In the genomic region with DNA sequence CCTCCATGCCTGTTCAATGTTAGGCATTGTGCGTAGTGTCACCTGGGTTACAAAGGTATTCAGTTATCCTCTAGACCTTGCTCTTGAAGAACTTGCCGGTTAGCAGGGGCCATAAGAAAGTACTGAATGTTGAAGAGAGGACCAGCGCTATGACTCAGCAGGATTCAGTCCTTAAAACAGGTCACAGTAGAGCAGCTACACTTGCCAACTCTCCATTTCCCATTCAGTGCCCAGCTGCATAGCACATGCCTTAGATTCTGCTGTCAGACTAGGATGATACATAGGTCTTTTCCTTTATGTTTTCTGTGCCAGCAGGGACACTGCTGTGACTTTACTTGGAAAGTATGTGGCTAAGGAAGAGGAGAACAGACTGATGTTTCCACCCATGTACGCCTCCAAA, we compare ENCODE assay signal across 26 mouse cellular contexts. TPM values are rescaled to one million over a fixed set of nuclear protein-coding genes. Genes with fewer than 3 reads are reported as not detected.
DNase-seq lines count a peak whose midpoint lies in the region; ATAC-seq and TF ChIP-seq lines count a peak whose summit lies in the region.
"Had no signal": no experiment of that assay in that cellular context is flagged by ENCODE, and none has a peak within 500 bp of the region (broad histone marks: within the 10 kb centered on the region; RNA-seq: fewer than 3 reads in every experiment).

No protein-coding gene starts in this region.

- no peaks in the 10 kb centered on the region for H3K9me3 ChIP-seq in kidney, embryonic 14.5 days (ENCODE audit: control insufficient read depth, low read length)
- H3K9me3 ChIP-seq in midbrain, embryonic 11.5 days (ENCODE audit: control insufficient read depth, low read length): no peaks in the 10 kb centered on the region
- no peaks in the 10 kb centered on the region for H3K9me3 ChIP-seq in midbrain, embryonic 15.5 days
- H3K9me3 ChIP-seq in MEL (replicated peaks; ENCODE audit: insufficient read depth, low read length): no peaks in the 10 kb centered on the region
- H3K9me3 ChIP-seq: embryonic facial prominence, embryonic 12.5 days; G1E; heart, embryonic 13.5 days; hindbrain, embryonic 12.5 days; limb, embryonic 13.5 days; liver, embryonic 15.5 days; neural tube, embryonic 12.5 days had no signal

- WGBS in kidney, embryonic 14.5 days: 85% methylated on average over 4 of the region's 4 CpGs
- 88% methylated on average over 4 of the region's 4 CpGs for WGBS in midbrain, embryonic 11.5 days
- WGBS in midbrain, embryonic 15.5 days: 81% methylated on average over 4 of the region's 4 CpGs

- H3K4me2 ChIP-seq in kidney, embryonic 14.5 days (replicated peaks; ENCODE audit: low read depth, low read length): no peak overlapping the region
- H3K4me2 ChIP-seq in midbrain, embryonic 11.5 days: no peak overlapping the region
- H3K4me2 ChIP-seq in midbrain, embryonic 15.5 days: no peak overlapping the region
- H3K4me2 ChIP-seq: embryonic facial prominence, embryonic 12.5 days; heart, embryonic 13.5 days; hindbrain, embryonic 12.5 days; limb, embryonic 13.5 days; liver, embryonic 15.5 days; neural tube, embryonic 12.5 days had no signal

- no peak for TF ChIP-seq CTCF in MEL (IDR thresholded peaks at IDR 0.05 in 2 of 3, conservative IDR thresholded peaks at IDR 0.05 in 1 of 3; ENCODE audit: control insufficient read depth in 1 of 3, insufficient read depth in 1 of 3, low read depth in 2 of 3, low read length in 3 of 3, poor library complexity in 1 of 3, severe bottlenecking in 1 of 3)

- H3K4me3 ChIP-seq in kidney, embryonic 14.5 days (ENCODE audit: low read length): no peak overlapping the region
- no peak overlapping the region for H3K4me3 ChIP-seq in midbrain, embryonic 11.5 days (ENCODE audit: low read depth, low read length)
- H3K4me3 ChIP-seq in midbrain, embryonic 15.5 days: no peak overlapping the region
- no peak overlapping the region for H3K4me3 ChIP-seq in MEL (ENCODE audit: control insufficient read depth in 1 of 2, insufficient read depth in 1 of 2, low read depth in 2 of 2, low read length in 2 of 2)
- H3K4me3 ChIP-seq: embryonic facial prominence, embryonic 12.5 days; heart, adult 2 months; heart, embryonic 13.5 days; hindbrain, embryonic 12.5 days; limb, embryonic 13.5 days; liver, embryonic 15.5 days; neural tube, embryonic 12.5 days had no signal

- no peak for TF ChIP-seq EP300 in MEL (IDR thresholded peaks at IDR 0.05; ENCODE audit: low read depth in 1 of 2, low read length in 2 of 2)

- H3K4me1 ChIP-seq in kidney, embryonic 14.5 days (ENCODE audit: control insufficient read depth, insufficient read depth, low read length): peaks cover 6% of the 10 kb centered on the region
- peaks cover 9% of the 10 kb centered on the region for H3K4me1 ChIP-seq in midbrain, embryonic 11.5 days (ENCODE audit: control insufficient read depth, insufficient read depth, low read length)
- H3K4me1 ChIP-seq in midbrain, embryonic 15.5 days: peaks cover 16% of the 10 kb centered on the region
- H3K4me1 ChIP-seq in MEL (ENCODE audit: control insufficient read depth in 1 of 2, insufficient read depth in 2 of 2, low read length in 2 of 2): peaks cover 4 to 8% of the 10 kb centered on the region in 2 experiments; a peak in 3 of 4 replicates

- peak; percentile 34 for DNase-seq in kidney, adult 9 months
- DNase-seq in midbrain, embryonic 11.5 days (ENCODE audit: low spot score, missing footprints): peak; percentile 44
- DNase-seq in MEL (ENCODE audit: low read depth, low spot score): peak; percentile 35
- DNase-seq in lung, postnatal 4 days: no peak
- DNase-seq in heart, postnatal 36 days: no peak
- DNase-seq: adrenal gland, postnatal 36 days; cerebellum, adult 9-11 months; gastrocnemius, postnatal 25 days; heart, adult 2 months; heart, postnatal 14 days; kidney, adult 18-20 months; layer of hippocampus, adult 9-11 months; midbrain, embryonic 14.5 days; right cerebral cortex, postnatal 14 days; spleen, adult 18-20 months had no signal

- no peak for TF ChIP-seq POLR2A in MEL (IDR thresholded peaks at IDR 0.05; ENCODE audit: control insufficient read depth in 1 of 2, insufficient read depth in 1 of 2, low read depth in 1 of 2, low read length in 2 of 2, poor library complexity in 1 of 2)

- H3K27ac ChIP-seq in kidney, embryonic 14.5 days (ENCODE audit: low read depth, low read length): no peak overlapping the region
- no peak overlapping the region for H3K27ac ChIP-seq in midbrain, embryonic 11.5 days (ENCODE audit: low read depth, low read length)
- H3K27ac ChIP-seq in midbrain, embryonic 15.5 days: no peak overlapping the region
- no peak overlapping the region for H3K27ac ChIP-seq in MEL (ENCODE audit: control insufficient read depth, low read depth, low read length)
- H3K27ac ChIP-seq: embryonic facial prominence, embryonic 12.5 days; heart, adult 2 months; heart, embryonic 13.5 days; hindbrain, embryonic 12.5 days; limb, embryonic 13.5 days; neural tube, embryonic 12.5 days had no signal

- TF ChIP-seq RAD21 in MEL (IDR thresholded peaks at IDR 0.05; ENCODE audit: low read depth, low read length): no peak

- H3K9ac ChIP-seq in kidney, embryonic 14.5 days (ENCODE audit: low read depth, low read length): no peak overlapping the region
- H3K9ac ChIP-seq in midbrain, embryonic 11.5 days (ENCODE audit: low read length): no peak overlapping the region
- no peak overlapping the region for H3K9ac ChIP-seq in midbrain, embryonic 15.5 days
- H3K9ac ChIP-seq in MEL (ENCODE audit: control insufficient read depth, low read depth, low read length, poor library complexity, severe bottlenecking): no peak overlapping the region
- H3K9ac ChIP-seq: embryonic facial prominence, embryonic 12.5 days; heart, embryonic 13.5 days; hindbrain, embryonic 12.5 days; limb, embryonic 13.5 days; liver, embryonic 15.5 days; neural tube, embryonic 12.5 days had no signal

- H3K36me3 ChIP-seq in kidney, embryonic 14.5 days (ENCODE audit: control insufficient read depth, insufficient read depth, low read length): peaks cover 6% of the 10 kb centered on the region
- no peaks in the 10 kb centered on the region for H3K36me3 ChIP-seq in midbrain, embryonic 11.5 days (ENCODE audit: control insufficient read depth, insufficient read depth, low read length)
- H3K36me3 ChIP-seq in midbrain, embryonic 15.5 days (replicated peaks): no peaks in the 10 kb centered on the region
- H3K36me3 ChIP-seq in MEL (ENCODE audit: control insufficient read depth in 1 of 2, insufficient read depth in 2 of 2, low read length in 2 of 2): peaks cover 8 to 9% of the 10 kb centered on the region in 2 experiments
- H3K36me3 ChIP-seq: hindbrain, embryonic 12.5 days; neural tube, embryonic 12.5 days had no signal

- no peak for ATAC-seq in kidney, embryonic 14.5 days (ENCODE audit: low FRiP score, low TSS enrichment)
- ATAC-seq in midbrain, embryonic 11.5 days (ENCODE audit: low FRiP score): no peak
- no peak for ATAC-seq in midbrain, embryonic 15.5 days (replicated peaks)
- 0 out of 2 replicates have a peak, but pooled peaks have one; percentile 37 for ATAC-seq in erythroblast, adult 5-6 weeks (replicated peaks; ENCODE audit: low FRiP score, poor library complexity, severe bottlenecking)
- ATAC-seq: forebrain, embryonic 14.5 days had no signal

- intact Hi-C loops in heart, postnatal 36 days (cut with DNase I): no loop called here

- peaks cover 25% of the 10 kb centered on the region for H3K79me2 ChIP-seq in MEL (ENCODE audit: control insufficient read depth, insufficient read depth, low read length, poor library complexity)

- H3K27me3 ChIP-seq in kidney, embryonic 14.5 days (ENCODE audit: control insufficient read depth, insufficient read depth, low read length): no peaks in the 10 kb centered on the region
- H3K27me3 ChIP-seq in midbrain, embryonic 11.5 days (ENCODE audit: control insufficient read depth, insufficient read depth, low read length): no peaks in the 10 kb centered on the region
- no peaks in the 10 kb centered on the region for H3K27me3 ChIP-seq in midbrain, embryonic 15.5 days (replicated peaks)
- peaks cover 2 to 8% of the 10 kb centered on the region in 2 experiments; a peak in 3 of 4 replicates for H3K27me3 ChIP-seq in MEL (ENCODE audit: control insufficient read depth in 1 of 2, insufficient read depth in 2 of 2, low read length in 2 of 2)
- H3K27me3 ChIP-seq: embryonic facial prominence, embryonic 12.5 days; heart, embryonic 13.5 days; hindbrain, embryonic 12.5 days; neural tube, embryonic 12.5 days had no signal

RNA-seq across cellular contexts. Expression of gene Cnbp, which starts 2.5 kb away (rescaled TPM):
- 1,222 and 1,346 TPM in 2 replicates for polyA plus RNA-seq in kidney, embryonic 14.5 days (2014; fragmentation: Nextera tagmentation; extraction: Ambion mirVana)
- polyA plus RNA-seq in midbrain, embryonic 11.5 days (2014; fragmentation: Nextera tagmentation; extraction: Ambion mirVana): 1,266 and 1,289 TPM in 2 replicates
- 467 and 483 TPM in 2 replicates for polyA plus RNA-seq in midbrain, embryonic 15.5 days (2015; fragmentation: Nextera tagmentation; extraction: Ambion mirVana)
- 726 and 879 TPM in 2 replicates for total RNA-seq in MEL (2012; rRNA removed)
- 100 to 1,000 TPM; 201 to 652 TPM for polyA plus RNA-seq in MEL (2012; ENCODE audit: insufficient read depth in 1 of 2, insufficient read length in 2 of 2, low read depth in 1 of 2, low replicate concordance in 2 of 2, missing spikeins in 1 of 2)
- 121 and 143 TPM in 2 replicates for total RNA-seq in erythroblast, adult 5-6 weeks (2015; ENCODE audit: low replicate concordance)
- total RNA-seq in erythroblast, adult 5-6 weeks (2017; ENCODE audit: low replicate concordance): 172 and 205 TPM in 2 replicates
- 100 to 1,000 TPM; 303 to 349 TPM for total RNA-seq in heart, postnatal 36 days (2021)

RNA-seq across cellular contexts. Expression of gene Isy1, which starts 14.8 kb away (rescaled TPM):
- polyA plus RNA-seq in kidney, embryonic 14.5 days (2014; fragmentation: Nextera tagmentation; extraction: Ambion mirVana): 61.5 and 63.5 TPM in 2 replicates
- polyA plus RNA-seq in midbrain, embryonic 11.5 days (2014; fragmentation: Nextera tagmentation; extraction: Ambion mirVana): 66.4 and 71.5 TPM in 2 replicates
- 19.3 and 20.9 TPM in 2 replicates for polyA plus RNA-seq in midbrain, embryonic 15.5 days (2015; fragmentation: Nextera tagmentation; extraction: Ambion mirVana)
- 60.5 and 64.5 TPM in 2 replicates for total RNA-seq in MEL (2012; rRNA removed)
- 100 to 1,000 TPM in 1 of 2 experiments, not detected in 1; 115 TPM for polyA plus RNA-seq in MEL (2012; ENCODE audit: insufficient read depth in 1 of 2, insufficient read length in 2 of 2, low read depth in 1 of 2, low replicate concordance in 2 of 2, missing spikeins in 1 of 2)
- total RNA-seq in erythroblast, adult 5-6 weeks (2015; ENCODE audit: low replicate concordance): 3.7 and 6.3 TPM in 2 replicates
- 3.5 and 5.0 TPM in 2 replicates for total RNA-seq in erythroblast, adult 5-6 weeks (2017; ENCODE audit: low replicate concordance)
- 10 to 100 TPM; 18.7 to 18.9 TPM for total RNA-seq in heart, postnatal 36 days (2021)

RNA-seq across cellular contexts. Expression of gene Gm45140, which starts 17.9 kb away (rescaled TPM):
- 3.4 and 5.4 TPM in 2 replicates for polyA plus RNA-seq in kidney, embryonic 14.5 days (2014; fragmentation: Nextera tagmentation; extraction: Ambion mirVana)
- polyA plus RNA-seq in midbrain, embryonic 11.5 days (2014; fragmentation: Nextera tagmentation; extraction: Ambion mirVana): 1.9 and 4.0 TPM in 2 replicates
- 2.9 and 3.0 TPM in 2 replicates for polyA plus RNA-seq in midbrain, embryonic 15.5 days (2015; fragmentation: Nextera tagmentation; extraction: Ambion mirVana)
- 9.6 and 9.9 TPM in 2 replicates for total RNA-seq in MEL (2012; rRNA removed)
- 10 to 100 TPM in 1 of 2 experiments, not detected in 1; 26.2 TPM for polyA plus RNA-seq in MEL (2012; ENCODE audit: insufficient read depth in 1 of 2, insufficient read length in 2 of 2, low read depth in 1 of 2, low replicate concordance in 2 of 2, missing spikeins in 1 of 2)
- total RNA-seq in erythroblast, adult 5-6 weeks (2015; ENCODE audit: low replicate concordance): 1.3 TPM in 2 replicates
- 12.8 and 18.0 TPM in 2 replicates for total RNA-seq in erythroblast, adult 5-6 weeks (2017; ENCODE audit: low replicate concordance)
- total RNA-seq in heart, postnatal 36 days (2021): 1 to 10 TPM in 1 of 2 experiments, under 1 TPM in 1; 0.79 to 2.0 TPM

RNA-seq across cellular contexts. Expression of gene Copg1, which starts 34.2 kb away (rescaled TPM):
- polyA plus RNA-seq in kidney, embryonic 14.5 days (2014; fragmentation: Nextera tagmentation; extraction: Ambion mirVana): 84.6 and 156 TPM in 2 replicates
- 124 and 132 TPM in 2 replicates for polyA plus RNA-seq in midbrain, embryonic 11.5 days (2014; fragmentation: Nextera tagmentation; extraction: Ambion mirVana)
- 198 and 199 TPM in 2 replicates for polyA plus RNA-seq in midbrain, embryonic 15.5 days (2015; fragmentation: Nextera tagmentation; extraction: Ambion mirVana)
- 83.1 and 85.0 TPM in 2 replicates for total RNA-seq in MEL (2012; rRNA removed)
- polyA plus RNA-seq in MEL (2012; ENCODE audit: insufficient read depth in 1 of 2, insufficient read length in 2 of 2, low read depth in 1 of 2, low replicate concordance in 2 of 2, missing spikeins in 1 of 2): 100 to 1,000 TPM; 117 to 681 TPM
- 11.1 and 11.5 TPM in 2 replicates for total RNA-seq in erythroblast, adult 5-6 weeks (2015; ENCODE audit: low replicate concordance)
- 14.5 and 20.5 TPM in 2 replicates for total RNA-seq in erythroblast, adult 5-6 weeks (2017; ENCODE audit: low replicate concordance)
- 10 to 100 TPM; 41.6 to 42.2 TPM for total RNA-seq in heart, postnatal 36 days (2021)

RNA-seq across cellular contexts. Expression of gene Rab43, which starts 41.5 kb away (rescaled TPM):
- 8.1 and 9.9 TPM in 2 replicates for polyA plus RNA-seq in kidney, embryonic 14.5 days (2014; fragmentation: Nextera tagmentation; extraction: Ambion mirVana)
- polyA plus RNA-seq in midbrain, embryonic 11.5 days (2014; fragmentation: Nextera tagmentation; extraction: Ambion mirVana): 7.7 and 8.0 TPM in 2 replicates
- polyA plus RNA-seq in midbrain, embryonic 15.5 days (2015; fragmentation: Nextera tagmentation; extraction: Ambion mirVana): 10.2 and 12.6 TPM in 2 replicates
- 3.1 and 4.0 TPM in 2 replicates for total RNA-seq in MEL (2012; rRNA removed)
- polyA plus RNA-seq in MEL (2012; ENCODE audit: insufficient read depth in 1 of 2, insufficient read length in 2 of 2, low read depth in 1 of 2, low replicate concordance in 2 of 2, missing spikeins in 1 of 2): 10 to 100 TPM in 1 of 2 experiments, not detected in 1; 13.2 TPM
- 173 and 230 TPM in 2 replicates for total RNA-seq in erythroblast, adult 5-6 weeks (2015; ENCODE audit: low replicate concordance)
- 219 and 239 TPM in 2 replicates for total RNA-seq in erythroblast, adult 5-6 weeks (2017; ENCODE audit: low replicate concordance)
- total RNA-seq in heart, postnatal 36 days (2021): 10 to 100 TPM; 10.7 to 11.1 TPM

Comparison
In these comparisons a context has a peak if more than half of its experiments do, and no peak if none do; other contexts are left out.
1. DNase-seq: peak in kidney, adult 9 months (single experiment), midbrain, embryonic 11.5 days (single experiment) and MEL (single experiment); none in lung, postnatal 4 days (0 of 2) and heart, postnatal 36 days (0 of 2).